Mouse (Mus musculus) myocyte (in vitro differentiated cells): ENCODE measurements around the gene Kif17.

Experiments
- MAX ChIP-seq: IDR thresholded peaks from one replicate; pipeline ENCODE4 v1.6.1; 2011; ENCODE audit warnings: low read depth, mild to moderate bottlenecking, control low read depth
- POLR2A ChIP-seq: IDR thresholded peaks from one replicate; pipeline ENCODE4 v1.6.1; 2011; ENCODE audit warnings: low read depth, mild to moderate bottlenecking, control low read depth, moderate library complexity; ENCODE audit not compliant: insufficient read length
- POLR2AphosphoS2 ChIP-seq: IDR thresholded peaks from one replicate; pipeline ENCODE4 v1.6.1; 2011; ENCODE audit warnings: low read depth, control low read depth; ENCODE audit not compliant: insufficient read length
- SRF ChIP-seq: IDR thresholded peaks from one replicate; pipeline ENCODE4 v1.6.1; 2011; ENCODE audit warnings: low read depth; ENCODE audit not compliant: control insufficient read depth, insufficient read length
- USF1 ChIP-seq: IDR thresholded peaks from one replicate; pipeline ENCODE4 v1.6.1; 2011; ENCODE audit warnings: low read depth, mild to moderate bottlenecking, control low read depth, moderate library complexity

DNA sequence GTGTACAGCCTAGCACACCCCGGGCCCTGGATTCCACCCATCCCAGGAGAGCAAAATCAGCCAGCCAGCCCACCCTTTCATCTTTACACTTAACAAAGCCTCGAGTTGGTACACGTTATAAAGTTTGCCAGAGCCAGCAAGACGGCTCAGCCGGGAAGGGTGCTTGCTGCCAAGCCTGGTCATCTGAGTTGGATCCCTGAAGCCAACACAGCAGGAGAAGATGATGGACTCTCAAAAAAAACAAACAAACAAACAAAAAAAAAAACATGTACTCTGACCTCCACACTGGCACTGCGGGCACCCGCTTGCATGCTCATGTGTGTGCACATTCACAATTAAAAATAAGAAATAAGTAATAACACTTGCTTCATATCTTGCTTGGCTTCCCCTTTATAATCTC is 91.8 kb downstream of the Kif17 start:
- TF ChIP-seq POLR2A (no peak), POLR2AphosphoS2 (no peak), SRF (no peak), MAX (no peak), USF1 (no peak)
